Mouse (Mus musculus) midbrain, embryonic 13.5 days (tissue): ENCODE measurements around the gene Rhbg. TPM values are rescaled to one million over a fixed set of nuclear protein-coding genes. Genes with fewer than 3 reads are reported as not detected.
A peak's percentile ranks its signal among the peaks of the same experiment; 100 is the strongest.
"Not testable (repeated sequence)": the region's sequence is repeated elsewhere in the genome, so short reads cannot be mapped to it uniquely, and the experiment has no call there.

Experiments
- ATAC-seq: fragments of 200-750 bp; cut with Nextera tagmentation; 2 replicates; pipeline ENCODE4 v1.8.0; 2017; ENCODE audit warnings: mild to moderate bottlenecking, moderate TSS enrichment, moderate library complexity
- H3K27ac ChIP-seq: fragments of 300-500 bp; sonication (generic); 2 replicates; pipeline ENCODE4 v1.5.1; 2015; ENCODE audit warnings: inconsistent platforms, mild to moderate bottlenecking, moderate library complexity
- H3K27me3 ChIP-seq: fragments of 300-500 bp; sonication (generic); 2 replicates; pipeline ENCODE4 v1.6.1; 2015; ENCODE audit warnings: mild to moderate bottlenecking, inconsistent platforms
- H3K36me3 ChIP-seq: fragments of 300-500 bp; sonication (generic); 2 replicates; pipeline ENCODE4 v1.6.1; 2015; ENCODE audit warnings: mild to moderate bottlenecking, inconsistent platforms
- H3K4me1 ChIP-seq: fragments of 300-500 bp; sonication (generic); replicated peaks from 2 replicates; pipeline ENCODE4 v1.6.1; 2015; ENCODE audit warnings: inconsistent platforms
- H3K4me2 ChIP-seq: fragments of 300-500 bp; sonication (generic); replicated peaks from 2 replicates; pipeline ENCODE4 v1.6.1; 2015; ENCODE audit warnings: moderate library complexity, mild to moderate bottlenecking, inconsistent platforms
- H3K4me3 ChIP-seq: fragments of 300-500 bp; sonication (generic); replicated peaks from 2 replicates; pipeline ENCODE4 v1.5.1; 2015; ENCODE audit warnings: mild to moderate bottlenecking, inconsistent platforms
- H3K9ac ChIP-seq: fragments of 300-500 bp; sonication (generic); replicated peaks from 2 replicates; pipeline ENCODE4 v1.6.1; 2015; ENCODE audit warnings: mild to moderate bottlenecking, inconsistent platforms
- H3K9me3 ChIP-seq: fragments of 300-500 bp; sonication (generic); 2 replicates; pipeline ENCODE4 v1.6.1; 2016; ENCODE audit warnings: mild to moderate bottlenecking, inconsistent platforms
- WGBS: fragments of 180-500 bp; shearing (Covaris S2); methylation state at CpG from one replicate; pipeline ENCODE4 v1.1.7; 2015; 5-methylcytosine and 5-hydroxymethylcytosine counted together
- polyA plus RNA-seq: library from polyadenylated mRNA; unstranded; fragments of >200 nt; fragmentation: Nextera tagmentation; extraction: Ambion mirVana; gene quantifications from 2 replicates; pipeline ENCODE4 v1.2.1, GENCODE M21; 2015

Rhbg gene
- 0.12 TPM in 1 of 2 replicates, not detected in the other for polyA plus RNA-seq

DNA sequence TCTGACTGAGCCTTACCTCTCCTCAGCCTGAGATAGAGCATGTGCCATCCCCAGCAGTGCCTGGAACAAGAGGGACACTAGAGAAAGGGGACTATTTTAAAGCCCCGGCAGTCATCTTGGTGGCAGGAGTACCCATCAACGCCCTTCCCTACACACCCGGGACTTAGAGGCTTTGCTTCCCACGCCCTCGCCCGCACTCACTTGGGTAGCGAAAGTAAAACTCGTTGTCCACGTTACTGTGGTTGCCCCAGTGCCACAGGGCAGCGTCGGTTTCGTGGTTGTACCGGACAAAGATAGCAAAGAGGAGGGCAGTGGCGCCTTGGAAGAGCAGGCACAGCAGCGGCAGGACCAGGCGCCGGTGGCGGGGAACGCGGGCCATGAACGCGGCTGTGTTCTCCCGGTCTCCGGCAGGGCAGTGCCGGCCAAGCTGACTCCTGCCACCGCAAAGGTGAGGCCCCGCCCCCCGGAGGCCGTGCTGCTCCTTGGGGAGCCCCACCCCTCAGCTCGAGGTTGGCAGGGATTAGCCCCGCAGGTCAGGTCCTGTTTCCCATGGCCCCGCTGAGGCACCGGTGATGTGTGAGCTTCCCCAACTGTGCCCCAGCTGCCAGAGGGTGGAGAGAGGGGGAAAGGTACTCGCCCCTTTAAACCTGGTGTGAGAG lies at the start of gene Rhbg:
Gene Rhbg, minus strand, starts transcription at position 442 of the 659 bp plus-strand sequence.
- H3K27ac ChIP-seq: no peak within 1 kb of the TSS
- H3K36me3 ChIP-seq: no peaks in the 10 kb centered on the region
- H3K4me2 ChIP-seq: peak within 1 kb of the TSS; percentile 59
- H3K4me1 ChIP-seq: peaks cover 8% of the 10 kb centered on the region
- ATAC-seq: 0 out of 2 replicates have a peak, but pooled peaks have one; percentile 34
- H3K27me3 ChIP-seq: peaks cover 45% of the 10 kb centered on the region
- H3K4me3 ChIP-seq: peak within 1 kb of the TSS; percentile 34
- H3K9me3 ChIP-seq: no peaks in the 10 kb centered on the region
- peak within 1 kb of the TSS; percentile 62 for H3K9ac ChIP-seq
- WGBS: 2% methylated on average over 34 of the region's 34 CpGs

DNA sequence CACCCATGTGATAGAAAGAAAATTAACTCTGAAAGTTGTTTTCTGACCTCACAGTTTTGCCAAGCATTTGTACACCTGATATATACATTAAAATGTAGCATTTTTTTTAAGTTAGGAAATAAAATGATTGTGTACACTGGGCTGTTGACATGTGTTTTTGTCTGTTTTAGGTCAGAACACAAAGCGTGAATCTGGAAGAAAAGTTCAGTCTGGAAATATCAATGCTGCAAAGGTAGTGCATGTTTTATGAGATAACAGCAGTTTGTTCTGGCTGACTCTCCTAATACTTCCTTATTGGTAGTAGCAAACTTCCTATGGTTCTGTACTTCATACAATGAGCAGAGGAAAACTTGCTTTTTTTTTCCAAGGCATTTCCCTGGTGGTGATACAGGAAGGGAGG lies 44.7 kb upstream of the Rhbg start:
- Histone ChIP-seq H3K27me3 (no peaks in the 10 kb centered on the region), H3K36me3 (peaks cover 47% of the 10 kb centered on the region), H3K4me1 (peaks cover 26% of the 10 kb centered on the region), H3K4me3 (no peak overlapping the region), H3K9ac (no peak overlapping the region), H3K9me3 (no peaks in the 10 kb centered on the region), H3K4me2 (peak overlapping the region; percentile 93; the same call in 1 of the 2 replicates), H3K27ac (no peak overlapping the region)
- WGBS: 94% methylated on average over 1 of the region's 1 CpGs
- ATAC-seq: no peak

DNA sequence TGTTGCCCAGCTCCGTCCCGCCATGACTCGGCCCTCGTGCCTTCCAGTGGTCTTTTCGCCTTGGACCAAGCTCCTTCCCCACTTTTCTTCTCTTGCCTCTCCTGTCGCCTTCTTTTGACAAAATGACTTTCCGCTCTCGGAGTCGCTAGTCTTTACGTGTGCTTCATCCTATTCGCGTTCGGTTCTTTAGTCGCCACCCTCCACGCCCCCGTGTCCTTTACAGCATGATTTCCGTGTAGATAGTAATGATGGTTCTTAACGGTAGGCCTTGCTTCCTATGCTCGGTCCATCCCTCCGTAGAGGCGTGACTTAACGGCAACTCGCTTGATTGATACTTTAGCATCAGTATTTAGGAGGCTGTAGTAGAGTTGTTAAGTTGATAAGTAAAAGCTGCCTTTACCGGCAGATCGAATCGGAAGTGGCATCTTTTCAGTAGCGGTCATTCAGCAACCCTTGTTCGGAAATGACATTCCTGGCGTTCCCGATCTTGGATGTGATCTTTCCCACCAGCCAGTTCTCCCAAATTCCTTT lies 42.9 kb upstream of the Rhbg start:
- no peak for ATAC-seq
- Histone ChIP-seq H3K9me3 (no peaks in the 10 kb centered on the region), H3K4me1 (peaks cover 26% of the 10 kb centered on the region), H3K27me3 (no peaks in the 10 kb centered on the region), H3K9ac (peak overlapping the region; percentile 85), H3K4me2 (peak overlapping the region; percentile 93), H3K36me3 (peaks cover 32% of the 10 kb centered on the region), H3K27ac (peak overlapping the region; percentile 93), H3K4me3 (peak overlapping the region; percentile 63)
- WGBS: under 1% methylated on average over 30 of the region's 30 CpGs

DNA sequence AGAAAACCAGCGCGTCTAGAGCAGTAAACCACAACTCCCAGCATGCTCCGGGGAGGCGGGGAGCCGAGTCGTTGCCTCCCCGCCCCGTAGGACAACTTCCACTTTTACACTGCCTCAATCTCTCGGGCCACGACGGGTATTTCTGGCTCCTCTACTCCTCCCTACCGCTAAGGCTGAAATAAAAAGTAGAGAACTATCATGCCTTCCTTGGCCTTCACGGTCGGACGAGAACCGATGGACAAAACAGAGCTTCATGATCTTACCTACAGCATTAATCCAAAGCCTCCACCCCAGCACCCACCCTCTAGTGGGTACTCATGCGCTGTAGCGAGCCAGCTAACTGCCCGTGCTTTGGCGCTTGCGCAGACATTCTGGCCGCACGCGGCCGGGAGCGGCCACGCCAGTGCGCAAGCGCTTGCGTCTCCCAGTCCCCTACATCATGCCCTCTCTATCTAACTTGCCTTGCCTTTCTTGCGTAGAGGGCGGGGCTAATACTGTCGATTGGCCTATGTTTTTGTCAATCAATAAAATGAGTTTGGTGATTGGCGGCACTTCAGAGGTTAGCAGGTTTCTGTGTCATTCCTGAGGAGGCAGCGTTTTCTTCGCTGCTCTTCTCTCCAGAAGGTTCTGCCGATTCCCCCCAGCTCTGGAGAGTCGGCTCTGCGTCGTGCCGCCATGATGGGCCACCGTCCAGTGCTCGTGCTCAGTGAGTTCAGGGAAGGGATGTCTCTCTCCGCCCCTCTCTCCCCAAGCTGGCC lies 42.2 kb upstream of the Rhbg start, which contains the start of the genes Tsacc and Cct3:
Gene Tsacc, minus strand, starts transcription at position 439 of the 758 bp plus-strand sequence.
Gene Cct3, plus strand, starts transcription at position 556 of the 758 bp plus-strand sequence.
- Histone ChIP-seq H3K9me3 (no peaks in the 10 kb centered on the region), H3K9ac (peak within 1 kb of the TSS; percentile 85), H3K4me2 (peak within 1 kb of the TSS; percentile 93), H3K27ac (peak within 1 kb of the TSS; percentile 93), H3K4me3 (peak within 1 kb of the TSS; percentile 63), H3K27me3 (no peaks in the 10 kb centered on the region), H3K36me3 (peaks cover 25% of the 10 kb centered on the region), H3K4me1 (peaks cover 26% of the 10 kb centered on the region)
- under 1% methylated on average over 44 of the region's 44 CpGs for WGBS
- peak; percentile 100 for ATAC-seq

DNA sequence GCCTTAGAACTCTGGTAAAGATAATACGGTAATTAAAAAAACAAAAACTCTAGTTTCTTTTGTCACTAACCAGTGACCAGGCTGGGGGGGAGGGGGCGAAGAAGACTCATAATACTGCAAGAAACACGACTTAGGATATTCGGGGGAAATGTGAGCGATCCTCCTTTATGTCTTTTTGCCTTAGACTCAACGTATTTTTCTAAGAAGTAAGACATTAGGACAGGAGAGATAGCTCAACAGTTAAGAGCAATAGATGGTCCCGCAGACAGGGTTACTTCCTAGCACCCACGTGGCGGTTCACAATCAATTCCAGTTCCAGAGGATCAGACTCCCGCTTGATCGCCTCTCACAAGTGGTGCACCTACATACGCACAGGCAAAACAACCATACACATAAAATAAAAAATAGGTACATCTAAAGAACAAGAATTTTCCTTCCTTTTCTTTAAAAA lies 41.6 kb upstream of the Rhbg start:
- peak overlapping the region; percentile 57 for H3K9ac ChIP-seq
- H3K27me3 ChIP-seq: no peaks in the 10 kb centered on the region
- H3K4me1 ChIP-seq: peaks cover 26% of the 10 kb centered on the region
- peak overlapping the region; percentile 82 for H3K27ac ChIP-seq
- H3K36me3 ChIP-seq: peaks cover 19% of the 10 kb centered on the region
- H3K9me3 ChIP-seq: no peaks in the 10 kb centered on the region
- peak; percentile 37 for ATAC-seq
- peak overlapping the region; percentile 63 for H3K4me3 ChIP-seq
- WGBS: 1% methylated on average over 12 of the region's 12 CpGs
- peak overlapping the region; percentile 55 for H3K4me2 ChIP-seq

DNA sequence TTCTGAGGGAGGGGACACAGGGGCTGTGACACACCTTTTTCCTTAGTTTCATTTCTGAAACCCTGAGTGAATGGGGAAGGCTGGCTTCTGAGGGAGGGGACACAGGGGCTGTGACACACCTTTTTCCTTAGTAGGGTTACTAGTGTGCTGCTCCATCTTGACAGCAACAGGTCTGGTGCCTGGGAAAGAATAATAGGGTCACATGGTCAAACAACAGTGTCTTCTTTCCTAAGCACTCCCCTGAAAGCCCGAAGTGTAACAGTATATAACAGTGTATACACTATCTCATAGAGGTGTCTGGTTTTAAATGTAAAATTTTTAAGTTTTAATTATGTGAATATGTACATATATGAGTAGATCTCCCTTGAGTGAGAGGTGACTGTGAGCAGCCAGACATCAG lies 40.8 kb upstream of the Rhbg start:
- 82% methylated on average over 1 of the region's 1 CpGs for WGBS
- H3K4me2 ChIP-seq: peak overlapping the region; percentile 55
- peak overlapping the region; percentile 57 for H3K9ac ChIP-seq

DNA sequence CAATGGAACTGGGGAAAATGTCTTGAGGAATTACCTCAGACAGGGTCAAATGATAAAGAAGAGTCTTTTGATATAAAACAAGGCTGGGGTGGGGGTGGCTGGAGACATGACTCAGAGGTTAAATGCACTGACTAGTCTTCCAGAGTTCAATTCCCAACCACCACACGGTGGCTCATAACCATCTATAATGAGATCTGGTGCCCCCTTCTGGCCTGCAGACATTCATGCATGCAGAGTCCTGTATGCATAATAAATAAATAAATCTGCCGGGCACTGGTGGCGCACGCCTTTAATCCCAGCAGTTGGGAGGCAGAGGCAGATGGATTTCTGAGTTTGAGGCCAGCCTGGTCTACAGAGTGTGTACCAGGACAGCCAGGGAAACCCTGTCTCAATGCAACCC lies 37.5 kb upstream of the Rhbg start:
- no peak for ATAC-seq
- Histone ChIP-seq H3K9ac (no peak overlapping the region), H3K9me3 (no peaks in the 10 kb centered on the region), H3K4me1 (peaks cover 7% of the 10 kb centered on the region), H3K36me3 (no peaks in the 10 kb centered on the region), H3K27ac (no peak overlapping the region), H3K27me3 (no peaks in the 10 kb centered on the region), H3K4me2 (no peak overlapping the region), H3K4me3 (no peak overlapping the region)
- 39% methylated on average over 4 of the region's 4 CpGs for WGBS

More for the DNA sequence above, 40.8 kb upstream of the Rhbg start:
- not testable (repeated sequence) for H3K27ac ChIP-seq, H3K9me3 ChIP-seq, H3K4me3 ChIP-seq, ATAC-seq, H3K27me3 ChIP-seq
- Histone ChIP-seq H3K4me1 (peaks cover 26% of the 10 kb centered on the region), H3K36me3 (peaks cover 11% of the 10 kb centered on the region)

DNA sequence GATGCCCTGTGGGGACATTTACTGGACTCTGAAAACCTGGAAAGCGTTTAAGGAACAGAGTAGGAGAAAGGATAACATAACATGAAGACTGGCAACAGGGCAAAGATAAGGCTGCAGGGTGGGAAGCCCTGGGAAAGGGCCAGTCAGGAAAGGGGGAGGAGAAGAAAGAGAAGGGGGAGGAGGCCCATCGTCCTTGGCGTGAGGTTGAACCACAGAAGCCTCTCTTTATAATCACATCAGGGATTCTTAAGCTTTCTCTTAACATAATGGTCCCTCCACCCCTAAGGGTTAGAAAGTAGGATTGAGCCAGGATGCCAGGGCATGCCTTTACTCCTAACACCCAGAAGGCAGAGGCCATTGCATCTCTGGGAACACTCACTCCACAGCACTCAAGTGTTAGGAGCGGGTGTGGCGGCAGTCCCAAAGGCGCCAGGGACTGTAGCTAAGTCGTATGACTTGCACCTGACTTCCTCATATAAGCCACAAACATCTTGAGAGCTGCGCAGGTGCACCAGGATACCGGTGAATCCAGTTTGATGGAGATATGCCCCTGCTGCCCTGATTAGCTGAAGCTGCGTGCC lies 33.7 kb upstream of the Rhbg start:
- 81% methylated on average over 9 of the region's 10 CpGs for WGBS
- not testable (repeated sequence) for H3K9me3 ChIP-seq, H3K4me3 ChIP-seq, H3K4me2 ChIP-seq, H3K27ac ChIP-seq, H3K4me1 ChIP-seq, H3K9ac ChIP-seq, H3K27me3 ChIP-seq, H3K36me3 ChIP-seq, ATAC-seq

DNA sequence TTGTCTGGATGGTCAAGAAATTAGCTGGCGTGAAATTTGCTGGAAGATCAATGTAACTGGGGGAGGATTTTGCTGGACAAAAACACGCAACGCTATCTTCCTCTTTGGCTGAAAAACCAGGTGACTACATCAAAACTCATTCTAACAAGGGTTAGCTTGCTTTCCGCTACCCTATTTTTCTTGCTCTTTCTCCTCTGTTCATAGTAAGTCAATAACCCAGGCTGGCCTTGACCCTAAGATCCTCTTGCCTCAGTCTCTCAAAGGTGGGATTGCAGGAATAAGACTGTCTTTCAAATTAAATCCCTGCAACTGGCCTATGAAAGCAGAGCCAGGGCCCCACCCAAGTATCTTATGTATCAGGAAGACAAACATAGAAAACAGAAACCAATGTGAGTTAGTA lies 32.6 kb upstream of the Rhbg start, which contains the start of gene Gm38392:
Gene Gm38392, minus strand, starts transcription at position 101 of the 400 bp plus-strand sequence.
- no peak within 1 kb of the TSS for H3K9ac ChIP-seq
- ATAC-seq: no peak
- H3K27ac ChIP-seq: no peak within 1 kb of the TSS
- no peaks in the 10 kb centered on the region for H3K36me3 ChIP-seq
- 97% methylated on average over 4 of the region's 4 CpGs for WGBS
- no peaks in the 10 kb centered on the region for H3K4me1 ChIP-seq
- H3K4me2 ChIP-seq: no peak within 1 kb of the TSS
- H3K9me3 ChIP-seq: no peaks in the 10 kb centered on the region
- no peaks in the 10 kb centered on the region for H3K27me3 ChIP-seq
- no peak within 1 kb of the TSS for H3K4me3 ChIP-seq

DNA sequence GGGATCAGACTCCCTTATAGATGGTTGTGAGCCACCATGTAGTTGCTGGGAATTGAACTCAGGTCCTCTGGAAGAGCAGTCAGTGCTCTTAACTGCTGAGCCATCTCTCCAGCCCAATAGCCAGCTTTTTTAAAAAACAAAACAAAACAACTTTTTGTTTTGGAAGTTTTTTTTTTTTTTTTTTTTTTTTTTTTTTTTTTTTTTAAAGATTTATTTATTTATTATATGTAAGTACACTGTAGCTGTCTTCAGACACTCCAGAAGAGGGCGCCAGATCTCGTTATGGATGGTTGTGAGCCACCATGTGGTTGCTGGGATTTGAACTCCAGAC lies 31.0 kb upstream of the Rhbg start:
- not testable (repeated sequence) for H3K9ac ChIP-seq, H3K36me3 ChIP-seq, ATAC-seq, H3K9me3 ChIP-seq, H3K4me3 ChIP-seq, H3K4me1 ChIP-seq, H3K27ac ChIP-seq, H3K4me2 ChIP-seq, H3K27me3 ChIP-seq
- WGBS: no CpG with 5 or more reads among the region's 2 CpGs

DNA sequence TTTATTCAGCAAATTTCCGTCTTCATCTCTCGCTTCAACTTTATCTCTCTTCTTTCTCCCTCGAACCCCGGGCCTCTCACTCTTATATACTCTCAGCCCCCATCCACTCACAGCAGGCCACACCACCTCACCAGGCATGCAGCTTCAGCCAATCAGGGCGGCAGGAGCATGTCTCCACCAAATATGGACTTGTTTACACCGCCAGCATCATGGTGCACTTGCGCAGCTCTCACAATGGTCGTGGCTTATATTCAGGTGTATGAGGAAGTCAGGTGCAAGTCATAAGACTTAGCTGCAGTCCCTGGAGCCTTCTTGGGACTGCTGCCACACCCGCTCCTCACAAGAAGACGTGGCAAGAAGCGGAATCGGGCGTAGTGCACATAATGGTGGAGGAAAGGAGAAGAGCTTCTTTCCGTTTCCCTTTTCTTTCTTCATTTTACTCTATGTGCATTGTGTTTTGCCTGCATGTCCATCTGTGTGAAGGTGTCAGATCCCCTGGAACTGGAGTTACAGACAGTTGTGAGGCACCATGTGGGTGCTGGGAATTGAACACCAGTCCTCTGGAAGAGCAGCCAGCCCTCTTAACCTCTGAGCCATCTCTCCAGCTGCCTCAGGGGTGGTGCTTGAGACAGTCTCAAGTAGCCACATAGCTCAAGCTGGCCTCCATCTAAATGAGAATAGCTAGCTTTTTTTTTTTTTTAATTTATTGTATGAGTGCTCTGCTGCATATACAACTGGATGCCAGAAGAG lies 30.5 kb upstream of the Rhbg start:
- not testable (repeated sequence) for H3K27me3 ChIP-seq, H3K4me1 ChIP-seq, ATAC-seq, H3K36me3 ChIP-seq, H3K9ac ChIP-seq, H3K4me2 ChIP-seq, H3K27ac ChIP-seq, H3K9me3 ChIP-seq, H3K4me3 ChIP-seq
- WGBS: 97% methylated on average over 14 of the region's 14 CpGs
